Mouse (Mus musculus): ENCODE measurements around the gene Heatr9. TPM values are rescaled to one million over a fixed set of nuclear protein-coding genes. Genes with fewer than 3 reads are reported as not detected.

Gene Heatr9
- polyA plus RNA-seq, 1 experiment from 2014 or later: not detected

DNA sequence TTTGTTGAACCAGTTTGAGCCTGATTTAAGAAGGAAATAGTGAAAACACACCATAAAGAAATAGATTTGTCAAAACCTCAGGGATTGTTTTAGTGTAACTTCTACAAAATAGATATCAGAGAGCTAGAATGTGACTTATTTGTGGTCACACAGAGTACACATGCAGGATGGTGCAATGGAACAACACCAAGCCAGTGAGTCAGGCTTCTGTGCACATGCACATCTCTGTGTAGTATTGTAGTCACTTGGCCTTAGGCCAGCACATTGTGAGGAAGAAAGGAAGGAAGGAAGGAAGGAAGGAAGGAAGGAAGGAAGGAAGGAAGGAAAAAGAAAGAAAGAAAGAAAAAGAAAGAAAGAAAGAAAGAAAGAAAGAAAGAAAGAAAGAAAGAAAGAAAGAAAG, 4.8 kb downstream of the Heatr9 start:
- DNase-seq (ENCODE audit: low spot score): no peak
- no peak for ATAC-seq (ENCODE audit: insufficient number of reproducible peaks, low FRiP score, low TSS enrichment, low read depth)
- Histone ChIP-seq H3K36me3 (ENCODE audit: control insufficient read depth, insufficient read depth, low read length) (no peaks in the 10 kb centered on the region), H3K9ac (ENCODE audit: low read length) (no peak overlapping the region), H3K27ac (replicated peaks; ENCODE audit: low read depth, low read length) (no peak overlapping the region), H3K4me2 (ENCODE audit: low read depth, severe bottlenecking) (no peak overlapping the region), H3K27me3 (ENCODE audit: control insufficient read depth, insufficient read depth, low read length) (no peaks in the 10 kb centered on the region), H3K4me1 (ENCODE audit: control insufficient read depth, insufficient read depth, low read length) (no peaks in the 10 kb centered on the region), H3K9me3 (ENCODE audit: control insufficient read depth, low read length) (no peaks in the 10 kb centered on the region), H3K4me3 (ENCODE audit: low read depth, low read length) (no peak overlapping the region)

- Histone ChIP-seq H3K27me3 (ENCODE audit: control insufficient read depth, insufficient read depth, low read length) (no peaks in the 10 kb centered on the region), H3K4me2 (ENCODE audit: low read depth, severe bottlenecking) (no peak overlapping the region), H3K4me1 (ENCODE audit: control insufficient read depth, insufficient read depth, low read length) (no peaks in the 10 kb centered on the region), H3K4me3 (ENCODE audit: low read depth, low read length) (no peak overlapping the region), H3K36me3 (ENCODE audit: control insufficient read depth, insufficient read depth, low read length) (peaks cover 8% of the 10 kb centered on the region), H3K9ac (ENCODE audit: low read length) (no peak overlapping the region), H3K27ac (replicated peaks; ENCODE audit: low read depth, low read length) (no peak overlapping the region), H3K9me3 (ENCODE audit: control insufficient read depth, low read length) (no peaks in the 10 kb centered on the region)
- ATAC-seq (ENCODE audit: insufficient number of reproducible peaks, low FRiP score, low TSS enrichment, low read depth) (no peak), DNase-seq (ENCODE audit: low spot score) (peak; percentile 6)
Measured at GRCm38 (mm10) chr11:83509521-83509920, 12.5 kb downstream of the Heatr9 start.

DNA sequence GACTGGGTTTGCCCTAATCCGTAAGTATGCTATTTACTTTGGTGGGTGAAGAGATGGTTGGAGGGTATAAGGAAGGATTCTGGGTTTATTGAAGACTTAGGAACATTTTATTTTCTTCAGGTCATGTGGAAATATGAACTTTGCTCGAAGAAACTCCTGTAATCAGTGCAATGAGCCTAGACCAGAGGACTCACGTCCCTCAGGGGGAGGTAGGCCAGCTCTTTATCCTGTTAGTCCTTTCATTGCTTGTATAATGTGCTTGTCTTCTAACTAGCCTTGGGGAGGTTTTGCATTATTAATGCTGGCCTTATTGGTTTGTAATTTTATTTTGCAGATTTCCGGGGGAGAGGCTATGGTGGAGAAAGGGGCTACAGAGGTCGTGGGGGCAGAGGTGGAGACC, 17.7 kb downstream of the Heatr9 start:
- H3K36me3 ChIP-seq (ENCODE audit: control insufficient read depth, insufficient read depth, low read length): peaks cover 18% of the 10 kb centered on the region
- H3K4me1 ChIP-seq (ENCODE audit: control insufficient read depth, insufficient read depth, low read length): no peaks in the 10 kb centered on the region
- H3K9ac ChIP-seq (ENCODE audit: low read length): no peak overlapping the region
- H3K27ac ChIP-seq (replicated peaks; ENCODE audit: low read depth, low read length): no peak overlapping the region
- DNase-seq (ENCODE audit: low spot score): peak; percentile 7
- H3K4me2 ChIP-seq (ENCODE audit: low read depth, severe bottlenecking): no peak overlapping the region
- H3K4me3 ChIP-seq (ENCODE audit: low read depth, low read length): no peak overlapping the region
- 93% methylated on average over 5 of the region's 5 CpGs for WGBS
- no peaks in the 10 kb centered on the region for H3K27me3 ChIP-seq (ENCODE audit: control insufficient read depth, insufficient read depth, low read length)
- no peak for ATAC-seq (ENCODE audit: insufficient number of reproducible peaks, low FRiP score, low TSS enrichment, low read depth)
- no peaks in the 10 kb centered on the region for H3K9me3 ChIP-seq (ENCODE audit: control insufficient read depth, low read length)

DNA sequence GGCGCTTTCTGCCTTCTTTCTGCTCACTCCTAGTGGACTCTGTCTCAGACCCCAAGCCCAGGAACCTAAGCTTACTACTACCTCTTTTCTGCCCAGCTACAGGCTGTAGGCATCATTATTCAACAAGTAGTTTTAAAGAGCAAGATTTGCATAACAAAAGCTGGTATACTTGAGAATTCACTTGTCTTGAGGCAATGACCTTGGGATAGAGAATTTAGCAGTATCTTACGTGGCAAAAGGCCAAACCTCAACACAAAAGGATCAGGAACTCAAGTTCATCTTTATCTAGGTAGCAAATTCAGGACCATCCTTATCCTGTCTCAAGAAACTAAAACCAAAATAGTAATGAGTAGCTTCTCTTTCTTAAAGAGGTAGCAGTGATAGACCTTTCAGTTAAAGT, 26.4 kb downstream of the Heatr9 start:
- no peak overlapping the region for H3K27ac ChIP-seq (replicated peaks; ENCODE audit: low read depth, low read length)
- H3K36me3 ChIP-seq (ENCODE audit: control insufficient read depth, insufficient read depth, low read length): no peaks in the 10 kb centered on the region
- H3K4me3 ChIP-seq (ENCODE audit: low read depth, low read length): no peak overlapping the region
- H3K9me3 ChIP-seq (ENCODE audit: control insufficient read depth, low read length): no peaks in the 10 kb centered on the region
- no peak overlapping the region for H3K4me2 ChIP-seq (ENCODE audit: low read depth, severe bottlenecking)
- no peak for DNase-seq (ENCODE audit: low spot score)
- WGBS: 95% methylated on average over 2 of the region's 2 CpGs
- no peak overlapping the region for H3K9ac ChIP-seq (ENCODE audit: low read length)
- H3K4me1 ChIP-seq (ENCODE audit: control insufficient read depth, insufficient read depth, low read length): no peaks in the 10 kb centered on the region
- ATAC-seq (ENCODE audit: insufficient number of reproducible peaks, low FRiP score, low TSS enrichment, low read depth): no peak
- no peaks in the 10 kb centered on the region for H3K27me3 ChIP-seq (ENCODE audit: control insufficient read depth, insufficient read depth, low read length)

- WGBS: 89% methylated on average over 4 of the region's 4 CpGs
Measured at GRCm38 (mm10) chr11:83491488-83491887, 30.5 kb downstream of the Heatr9 start.

DNA sequence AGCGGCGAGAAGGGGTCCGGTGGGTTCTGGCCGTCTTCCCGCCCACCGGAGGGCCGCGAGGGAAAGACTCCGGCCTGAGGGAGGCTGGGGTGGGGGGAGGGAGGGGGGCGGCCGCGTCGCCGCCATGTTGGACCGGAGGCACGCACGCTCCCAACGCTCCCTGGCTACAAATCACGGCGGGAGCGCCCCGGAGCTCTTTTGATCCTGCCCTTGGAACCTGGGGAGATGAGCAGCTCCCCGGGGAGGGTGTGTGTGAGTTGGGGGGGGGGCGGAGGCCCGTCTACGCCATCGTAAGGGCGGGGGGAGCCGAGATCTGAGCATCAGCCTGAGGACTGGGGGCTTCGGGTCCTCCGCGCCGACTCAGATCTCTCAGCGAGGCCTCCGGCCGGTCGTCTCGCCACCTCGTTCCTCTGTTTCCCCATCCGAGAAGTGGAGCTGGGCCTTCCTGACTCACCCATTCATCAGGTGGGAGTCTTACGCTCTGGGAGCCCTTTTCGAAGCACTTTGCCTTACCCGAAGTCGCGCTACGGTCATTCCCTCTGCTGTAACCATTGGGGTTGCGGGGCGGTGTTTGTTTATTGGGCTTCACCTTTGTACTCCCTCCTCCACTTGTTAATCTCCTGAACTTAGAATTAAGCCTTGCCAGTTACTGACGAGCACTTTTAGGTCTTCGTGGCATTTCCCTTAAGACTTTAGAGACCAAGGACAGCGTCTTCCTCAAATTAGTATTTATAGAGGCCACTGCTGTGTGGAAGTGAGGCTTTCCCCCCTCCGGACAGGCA, 48.5 kb downstream of the Heatr9 start:
- under 1% methylated on average over 50 of the region's 52 CpGs for WGBS
- peak overlapping the region; percentile 88 for H3K4me3 ChIP-seq (ENCODE audit: low read depth, low read length)
- no peak for DNase-seq (ENCODE audit: low spot score)
- no peaks in the 10 kb centered on the region for H3K9me3 ChIP-seq (ENCODE audit: control insufficient read depth, low read length)
- peak overlapping the region; percentile 87 for H3K9ac ChIP-seq (ENCODE audit: low read length)
- 0 out of 2 replicates have a peak, but pooled peaks cover 4% of the 10 kb centered on the region for H3K4me1 ChIP-seq (ENCODE audit: control insufficient read depth, insufficient read depth, low read length)
- peak overlapping the region; percentile 94 for H3K27ac ChIP-seq (replicated peaks; ENCODE audit: low read depth, low read length)
- H3K36me3 ChIP-seq (ENCODE audit: control insufficient read depth, insufficient read depth, low read length): peaks cover 6% of the 10 kb centered on the region
- peak overlapping the region; percentile 50 for H3K4me2 ChIP-seq (ENCODE audit: low read depth, severe bottlenecking)
- peak; percentile 81 for ATAC-seq (ENCODE audit: insufficient number of reproducible peaks, low FRiP score, low TSS enrichment, low read depth)
- no peaks in the 10 kb centered on the region for H3K27me3 ChIP-seq (ENCODE audit: control insufficient read depth, insufficient read depth, low read length)

More at GRCm38 (mm10) chr11:83491488-83491887, 30.5 kb downstream of the Heatr9 start:
- H3K9ac ChIP-seq (ENCODE audit: low read length): no peak overlapping the region
- H3K4me1 ChIP-seq (ENCODE audit: control insufficient read depth, insufficient read depth, low read length): no peaks in the 10 kb centered on the region
- no peak overlapping the region for H3K27ac ChIP-seq (replicated peaks; ENCODE audit: low read depth, low read length)
- DNase-seq (ENCODE audit: low spot score): peak; percentile 21
- no peaks in the 10 kb centered on the region for H3K36me3 ChIP-seq (ENCODE audit: control insufficient read depth, insufficient read depth, low read length)
- H3K27me3 ChIP-seq (ENCODE audit: control insufficient read depth, insufficient read depth, low read length): no peaks in the 10 kb centered on the region
- H3K4me2 ChIP-seq (ENCODE audit: low read depth, severe bottlenecking): no peak overlapping the region
- no peak overlapping the region for H3K4me3 ChIP-seq (ENCODE audit: low read depth, low read length)
- no peaks in the 10 kb centered on the region for H3K9me3 ChIP-seq (ENCODE audit: control insufficient read depth, low read length)
- no peak for ATAC-seq (ENCODE audit: insufficient number of reproducible peaks, low FRiP score, low TSS enrichment, low read depth)

- Histone ChIP-seq H3K27me3 (ENCODE audit: control insufficient read depth, insufficient read depth, low read length) (no peaks in the 10 kb centered on the region), H3K27ac (replicated peaks; ENCODE audit: low read depth, low read length) (peak within 1 kb of the TSS; percentile 94), H3K4me3 (ENCODE audit: low read depth, low read length) (peak within 1 kb of the TSS; percentile 88), H3K9ac (ENCODE audit: low read length) (peak within 1 kb of the TSS; percentile 87), H3K36me3 (ENCODE audit: control insufficient read depth, insufficient read depth, low read length) (peaks cover 3% of the 10 kb centered on the region; the same call in 1 of the 2 replicates), H3K4me2 (ENCODE audit: low read depth, severe bottlenecking) (peak within 1 kb of the TSS; percentile 50), H3K9me3 (ENCODE audit: control insufficient read depth, low read length) (no peaks in the 10 kb centered on the region), H3K4me1 (ENCODE audit: control insufficient read depth, insufficient read depth, low read length) (0 out of 2 replicates have a peak, but pooled peaks cover 4% of the 10 kb centered on the region)
- under 1% methylated on average over 66 of the region's 66 CpGs for WGBS
- DNase-seq (ENCODE audit: low spot score) (peak; percentile 98), ATAC-seq (ENCODE audit: insufficient number of reproducible peaks, low FRiP score, low TSS enrichment, low read depth) (peak; percentile 95)
Measured at GRCm38 (mm10) chr11:83472324-83473234, 49.4 kb downstream of the Heatr9 start, which contains the start of gene Taf15. TSS of gene Taf15 (plus strand) at chr11:83473086.

DNA sequence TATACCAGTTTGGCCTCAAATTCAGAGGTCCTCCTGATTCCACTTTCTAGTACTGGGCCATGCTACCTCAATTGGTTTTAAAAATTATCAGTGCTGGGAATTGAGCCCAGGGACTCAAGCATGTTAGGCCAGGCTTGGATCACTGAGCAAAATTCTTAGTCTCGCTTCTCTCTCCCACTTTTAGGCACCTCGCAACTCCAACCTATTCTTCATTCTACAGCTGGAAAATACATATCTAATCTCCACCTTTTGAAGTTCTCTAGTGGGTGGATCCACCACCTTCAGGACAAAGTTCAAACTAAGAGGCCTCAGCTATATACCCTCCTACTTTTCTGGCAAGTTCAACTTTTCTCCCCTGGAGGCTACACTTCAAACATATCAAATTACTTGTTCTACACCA, 50.2 kb downstream of the Heatr9 start:
- Histone ChIP-seq H3K36me3 (ENCODE audit: control insufficient read depth, insufficient read depth, low read length) (no peaks in the 10 kb centered on the region), H3K4me3 (ENCODE audit: low read depth, low read length) (no peak overlapping the region), H3K27me3 (ENCODE audit: control insufficient read depth, insufficient read depth, low read length) (no peaks in the 10 kb centered on the region), H3K27ac (replicated peaks; ENCODE audit: low read depth, low read length) (no peak overlapping the region), H3K4me1 (ENCODE audit: control insufficient read depth, insufficient read depth, low read length) (0 out of 2 replicates have a peak, but pooled peaks cover 4% of the 10 kb centered on the region), H3K4me2 (ENCODE audit: low read depth, severe bottlenecking) (no peak overlapping the region), H3K9me3 (ENCODE audit: control insufficient read depth, low read length) (no peaks in the 10 kb centered on the region), H3K9ac (ENCODE audit: low read length) (no peak overlapping the region)
- 78% methylated on average over 2 of the region's 2 CpGs for WGBS
- DNase-seq (ENCODE audit: low spot score): no peak
- ATAC-seq (ENCODE audit: insufficient number of reproducible peaks, low FRiP score, low TSS enrichment, low read depth): no peak

Data from limb, embryonic 11.5 days (tissue).